Mouse (Mus musculus) embryonic facial prominence, embryonic 10.5 days (tissue): Measurements from ENCODE around the gene Igfals. TPM values are rescaled to one million over a fixed set of nuclear protein-coding genes. Genes with fewer than 3 reads are reported as not detected.

Source experiments
- DNase-seq: peaks from one replicate; pipeline ENCODE4 v3.0.0-alpha.2; 2017; ENCODE audit warnings: low spot score
- H3K27ac ChIP-seq: fragments of 300-500 bp; sonication (generic); replicated peaks from 2 replicates; pipeline ENCODE4 v1.5.1; 2016; ENCODE audit warnings: mild to moderate bottlenecking
- H3K27me3 ChIP-seq: fragments of 300-500 bp; sonication (generic); replicated peaks from 2 replicates; pipeline ENCODE4 v1.6.1; 2016; ENCODE audit warnings: low read depth, mild to moderate bottlenecking; ENCODE audit not compliant: poor library complexity, severe bottlenecking
- H3K36me3 ChIP-seq: fragments of 300-500 bp; sonication (generic); replicated peaks from 2 replicates; pipeline ENCODE4 v1.6.1; 2016; ENCODE audit warnings: mild to moderate bottlenecking, moderate library complexity
- H3K4me1 ChIP-seq: fragments of 300-500 bp; sonication (generic); 2 replicates; pipeline ENCODE4 v1.6.1; 2016
- H3K4me3 ChIP-seq: fragments of 300-500 bp; sonication (generic); 2 replicates; pipeline ENCODE4 v1.5.1; 2016; ENCODE audit warnings: mild to moderate bottlenecking, moderate library complexity
- H3K9me3 ChIP-seq: fragments of 300-500 bp; sonication (generic); 2 replicates; pipeline ENCODE4 v1.6.1; 2016; ENCODE audit warnings: mild to moderate bottlenecking
- WGBS: fragments of 180-500 bp; shearing (Covaris S2); methylation state at CpG from one replicate; pipeline ENCODE4 v1.1.7; 2016; 5-methylcytosine and 5-hydroxymethylcytosine counted together
- polyA plus RNA-seq: library from polyadenylated mRNA; unstranded; fragments of >200 nt; fragmentation: Nextera tagmentation; extraction: Ambion mirVana; gene quantifications from 2 replicates; pipeline ENCODE4 v1.2.1, GENCODE M21; 2016

Gene Igfals
- polyA plus RNA-seq, 1 experiment from 2014 or later: 0.49 TPM

DNA sequence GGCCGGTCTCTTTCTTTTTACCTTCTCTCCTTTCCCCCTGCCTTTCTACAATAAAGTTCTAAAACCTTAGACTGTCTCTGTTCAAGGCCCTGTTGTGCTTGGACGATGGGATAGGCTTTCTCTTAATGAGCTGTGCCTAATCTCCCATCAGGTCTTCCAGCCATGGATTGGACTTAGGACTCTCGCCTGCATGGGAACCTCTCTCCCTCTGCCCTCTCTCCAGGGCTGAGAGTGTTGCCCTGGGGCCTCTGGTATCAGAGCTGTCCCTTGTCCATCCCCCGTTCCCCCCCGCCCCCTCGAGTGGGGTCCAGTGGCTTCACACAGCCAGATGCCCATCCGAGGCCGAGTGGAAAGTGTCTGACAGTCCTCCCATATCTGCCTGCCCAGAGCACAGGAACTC, 9.2 kb downstream of the Igfals start:
- 77% methylated on average over 8 of the region's 8 CpGs for WGBS
- no peak for DNase-seq
- Histone ChIP-seq H3K9me3 (no peaks in the 10 kb centered on the region), H3K27me3 (no peaks in the 10 kb centered on the region), H3K36me3 (no peaks in the 10 kb centered on the region), H3K27ac (no peak overlapping the region), H3K4me1 (peaks cover 19% of the 10 kb centered on the region), H3K4me3 (no peak overlapping the region)

- Histone ChIP-seq H3K4me1 (peaks cover 37% of the 10 kb centered on the region), H3K27me3 (no peaks in the 10 kb centered on the region), H3K36me3 (peaks cover 10% of the 10 kb centered on the region), H3K27ac (peak overlapping the region; percentile 79), H3K4me3 (0 out of 2 replicates have a peak overlapping the region, but pooled peaks have one; percentile 2), H3K9me3 (no peaks in the 10 kb centered on the region)
- WGBS: 57% methylated on average over 10 of the region's 10 CpGs
- no peak for DNase-seq
Observed at GRCm38 (mm10) chr17:24877336-24878116, 11.7 kb downstream of the Igfals start.

DNA sequence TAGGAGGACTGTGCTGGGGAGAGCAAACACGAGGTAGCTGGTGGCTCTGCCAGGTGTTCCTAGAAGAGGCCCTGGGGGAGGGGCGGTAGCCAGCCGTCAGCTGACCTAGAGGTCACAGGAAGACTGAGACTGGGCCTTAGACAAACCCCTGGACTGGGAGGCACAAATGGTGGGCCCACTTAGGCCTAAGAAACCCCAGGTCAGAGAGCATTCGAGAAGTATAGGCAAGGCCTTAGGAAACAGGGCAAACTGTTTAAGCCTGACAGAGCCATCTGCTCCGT, 12.3 kb downstream of the Igfals start:
- H3K4me3 ChIP-seq: peak overlapping the region; percentile 26; the same call in 1 of the 2 replicates
- no peaks in the 10 kb centered on the region for H3K27me3 ChIP-seq
- 27% methylated on average over 5 of the region's 5 CpGs for WGBS
- peak overlapping the region; percentile 79 for H3K27ac ChIP-seq
- H3K36me3 ChIP-seq: peaks cover 15% of the 10 kb centered on the region
- H3K9me3 ChIP-seq: no peaks in the 10 kb centered on the region
- DNase-seq: peak; percentile 37
- peaks cover 37% of the 10 kb centered on the region for H3K4me1 ChIP-seq

- no peak for DNase-seq
Observed at GRCm38 (mm10) chr17:24878531-24878930, 12.7 kb downstream of the Igfals start.

GRCm38 (mm10) chr17:24881738-24882440, 16.1 kb downstream of the Igfals start:
- H3K27ac ChIP-seq: peak overlapping the region; percentile 75
- peak; percentile 68 for DNase-seq

More at GRCm38 (mm10) chr17:24878531-24878930, 12.7 kb downstream of the Igfals start:
- Histone ChIP-seq H3K27me3 (no peaks in the 10 kb centered on the region), H3K36me3 (peaks cover 20% of the 10 kb centered on the region), H3K9me3 (no peaks in the 10 kb centered on the region), H3K27ac (peak overlapping the region; percentile 79), H3K4me1 (peaks cover 37% of the 10 kb centered on the region), H3K4me3 (peak overlapping the region; percentile 26; the same call in 1 of the 2 replicates)
- 73% methylated on average over 8 of the region's 8 CpGs for WGBS

DNA sequence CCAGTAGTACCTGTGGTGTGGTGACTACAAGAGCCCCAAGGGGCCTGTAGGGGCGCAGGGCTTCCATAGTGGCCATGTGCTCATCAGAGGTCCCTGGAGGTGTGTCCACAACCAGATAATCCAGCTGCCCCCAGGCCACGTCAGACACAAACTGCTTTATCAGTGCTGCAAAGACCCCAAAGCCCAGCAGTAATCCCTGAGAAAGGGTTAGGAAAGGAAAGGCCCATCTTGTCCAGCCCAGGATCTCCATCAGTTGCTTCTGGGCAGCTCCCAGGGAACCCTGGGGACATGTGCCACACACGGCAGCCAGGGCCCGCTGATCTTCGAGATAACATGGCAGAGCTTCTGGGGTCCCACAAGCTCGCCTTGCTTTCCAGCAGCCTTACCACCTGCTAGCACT, 18.6 kb downstream of the Igfals start:
- 87% methylated on average over 6 of the region's 6 CpGs for WGBS
- Histone ChIP-seq H3K9me3 (no peaks in the 10 kb centered on the region), H3K36me3 (peaks cover 45% of the 10 kb centered on the region), H3K27ac (no peak overlapping the region), H3K4me1 (peaks cover 42% of the 10 kb centered on the region), H3K4me3 (peak overlapping the region; percentile 84; the same call in 1 of the 2 replicates), H3K27me3 (no peaks in the 10 kb centered on the region)
- DNase-seq: no peak

More at GRCm38 (mm10) chr17:24881738-24882440, 16.1 kb downstream of the Igfals start:
- 43% methylated on average over 7 of the region's 7 CpGs for WGBS
- peaks cover 35% of the 10 kb centered on the region for H3K36me3 ChIP-seq
- H3K27me3 ChIP-seq: no peaks in the 10 kb centered on the region
- H3K4me3 ChIP-seq: peak overlapping the region; percentile 26; the same call in 1 of the 2 replicates
- H3K9me3 ChIP-seq: no peaks in the 10 kb centered on the region
- H3K4me1 ChIP-seq: peaks cover 48% of the 10 kb centered on the region

DNA sequence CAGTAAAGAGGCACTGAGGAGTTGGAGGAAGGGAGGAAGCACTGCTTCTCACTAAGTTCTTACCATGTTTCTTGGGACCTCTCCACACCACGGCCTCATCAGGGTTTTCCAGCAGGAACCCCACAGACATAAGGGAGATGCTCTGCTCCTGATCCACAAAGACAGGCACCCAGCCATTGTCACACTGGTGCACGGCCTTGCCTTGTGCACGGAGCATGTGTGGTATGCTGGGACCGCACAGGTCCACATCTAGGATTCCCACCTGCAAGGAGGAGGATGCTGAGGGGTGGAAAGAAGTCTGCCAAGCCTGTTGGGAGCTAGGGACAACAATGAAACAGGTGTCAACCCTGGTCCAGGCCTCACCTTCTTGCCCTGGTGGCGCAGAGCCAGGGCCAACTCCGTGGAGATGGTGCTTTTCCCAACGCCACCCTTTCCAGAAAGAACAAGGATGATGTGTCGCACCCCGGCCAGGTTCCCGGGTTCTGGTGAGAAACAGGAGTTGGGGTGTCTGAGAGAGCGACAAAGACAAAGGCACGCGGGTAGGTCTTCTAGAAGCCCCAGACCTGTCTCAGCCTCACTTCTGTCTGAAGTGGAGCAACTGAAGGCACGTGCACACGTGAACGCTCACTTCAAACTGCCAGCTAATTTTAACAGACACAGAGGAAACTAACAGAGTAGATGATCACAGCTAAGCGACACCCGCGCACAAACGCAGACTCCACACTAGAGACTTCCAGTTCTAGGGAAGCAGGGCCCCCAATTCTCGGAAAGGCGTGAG, 19.7 kb downstream of the Igfals start:
- Histone ChIP-seq H3K4me3 (peak overlapping the region; percentile 84), H3K27ac (peak overlapping the region; percentile 62; the same call in 1 of the 2 replicates), H3K9me3 (no peaks in the 10 kb centered on the region), H3K36me3 (peaks cover 57% of the 10 kb centered on the region), H3K27me3 (no peaks in the 10 kb centered on the region), H3K4me1 (peaks cover 41% of the 10 kb centered on the region)
- 26% methylated on average over 22 of the region's 22 CpGs for WGBS
- DNase-seq: no peak

DNA sequence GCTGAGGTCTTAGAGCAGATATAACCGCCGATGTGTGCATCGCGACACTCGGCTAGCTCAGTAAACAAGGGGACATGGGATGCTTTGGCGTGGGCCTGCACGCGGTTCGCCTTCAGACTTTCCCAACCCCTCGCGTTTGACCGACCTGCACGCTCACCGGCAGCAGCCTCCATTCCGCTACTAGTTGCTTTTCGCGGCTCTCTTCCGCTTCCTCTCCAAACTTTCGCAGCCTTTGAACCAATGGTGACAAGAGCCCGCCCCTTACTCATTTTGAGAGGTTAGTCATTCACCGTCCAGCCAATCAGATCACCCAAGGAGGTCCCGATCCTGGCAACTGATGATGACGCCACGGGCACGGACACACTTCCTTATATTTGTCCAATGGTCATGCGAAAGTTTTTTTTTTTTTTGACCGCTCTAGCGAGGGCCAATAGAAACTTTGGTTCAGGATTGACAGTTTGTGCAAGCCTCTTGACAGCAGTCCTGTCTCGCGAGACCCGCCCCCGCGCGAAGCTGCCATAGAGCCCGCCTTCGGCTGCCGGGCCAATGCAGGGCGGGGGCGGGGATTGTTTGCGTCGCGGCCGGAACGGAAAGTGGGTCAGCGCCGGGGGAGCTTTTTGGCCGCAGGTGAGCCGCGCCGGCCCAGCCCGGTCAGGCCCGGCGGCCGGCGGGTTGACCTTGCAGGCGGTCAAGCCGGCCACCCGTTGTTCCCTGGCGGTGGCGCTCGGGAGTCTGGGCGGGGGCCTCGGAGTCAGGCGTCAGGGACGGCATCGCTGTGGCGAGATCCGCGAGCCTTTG, 20.5 kb downstream of the Igfals start, which contains the start of the genes Nubp2 and Spsb3:
Nubp2 (minus strand) TSS at position 216 of the 798 bp plus-strand sequence.
Spsb3 (plus strand) TSS at position 510 of the 798 bp plus-strand sequence.
- no peaks in the 10 kb centered on the region for H3K27me3 ChIP-seq
- peaks cover 65% of the 10 kb centered on the region for H3K36me3 ChIP-seq
- whole genome bisulfite sequencing: under 1% methylated on average over 69 of the region's 69 CpGs
- H3K27ac ChIP-seq: peak within 1 kb of the TSS; percentile 85
- H3K4me1 ChIP-seq: peaks cover 34% of the 10 kb centered on the region
- peak; percentile 97 for DNase-seq
- H3K4me3 ChIP-seq: peak within 1 kb of the TSS; percentile 84
- H3K9me3 ChIP-seq: no peaks in the 10 kb centered on the region

GRCm38 (mm10) chr17:24886932-24887271, 21.1 kb downstream of the Igfals start:
- no peak for DNase-seq
- Histone ChIP-seq H3K4me1 (peaks cover 28% of the 10 kb centered on the region), H3K4me3 (peak overlapping the region; percentile 84), H3K9me3 (no peaks in the 10 kb centered on the region), H3K27ac (peak overlapping the region; percentile 85), H3K36me3 (peaks cover 67% of the 10 kb centered on the region), H3K27me3 (no peaks in the 10 kb centered on the region)
- WGBS: under 1% methylated on average over 18 of the region's 18 CpGs

- Histone ChIP-seq H3K9me3 (no peaks in the 10 kb centered on the region), H3K4me1 (peaks cover 24% of the 10 kb centered on the region), H3K36me3 (peaks cover 67% of the 10 kb centered on the region), H3K4me3 (peak overlapping the region; percentile 84), H3K27ac (peak overlapping the region; percentile 85), H3K27me3 (no peaks in the 10 kb centered on the region)
- 66% methylated on average over 18 of the region's 18 CpGs for WGBS
- no peak for DNase-seq
Observed at GRCm38 (mm10) chr17:24887291-24888080, 21.7 kb downstream of the Igfals start.

- 89% methylated on average over 3 of the region's 3 CpGs for WGBS
- no peak for DNase-seq
- peaks cover 67% of the 10 kb centered on the region for H3K36me3 ChIP-seq
Observed at GRCm38 (mm10) chr17:24888862-24889261, 23.1 kb downstream of the Igfals start.

More at GRCm38 (mm10) chr17:24888862-24889261, 23.1 kb downstream of the Igfals start:
- Histone ChIP-seq H3K27ac (no peak overlapping the region), H3K4me1 (peaks cover 31% of the 10 kb centered on the region), H3K27me3 (no peaks in the 10 kb centered on the region), H3K9me3 (no peaks in the 10 kb centered on the region), H3K4me3 (0 out of 2 replicates have a peak overlapping the region, but pooled peaks have one; percentile 11)
